Mouse (Mus musculus): ENCODE results near the gene Usp37. TPM values are rescaled to one million over a fixed set of nuclear protein-coding genes. Genes with fewer than 3 reads are reported as not detected.

Gene Usp37
- total and polyA plus RNA-seq, 2 experiments = 1.4 to 5.3 TPM

DNA sequence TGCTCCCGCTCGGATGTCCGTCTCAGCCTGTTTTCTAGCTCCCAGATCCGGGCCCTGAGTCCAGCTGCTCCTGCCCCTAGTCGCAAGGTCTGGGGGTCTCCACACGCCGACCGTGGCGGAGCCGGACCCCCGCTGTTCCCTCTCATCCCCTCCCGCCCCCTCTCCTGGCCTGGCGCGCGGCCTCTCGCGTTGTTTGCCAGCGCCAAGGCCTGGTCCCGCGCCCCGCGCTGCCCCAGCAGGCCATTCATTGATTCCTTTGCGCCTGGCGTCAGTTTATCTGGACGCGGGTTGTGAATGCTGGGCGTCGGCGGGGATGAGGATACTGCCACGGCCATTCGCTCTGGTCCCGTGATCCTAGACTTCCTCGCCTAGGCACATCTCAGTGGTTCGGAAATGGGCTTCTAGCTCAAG, 37.6 kb downstream of the Usp37 start:
- WGBS = under 1% methylated on average over 32 of the region's 34 CpGs
- Histone ChIP-seq H3K4me3 (ENCODE audit: insufficient read depth, low read depth, low read length) (peak overlapping the region; percentile 82), H3K9ac (ENCODE audit: low read depth, low read length) (peak overlapping the region; percentile 75), H3K36me3 (ENCODE audit: control insufficient read depth, insufficient read depth, low read length) (no peaks in the 10 kb centered on the region; the same call in 1 of the 2 replicates), H3K27me3 (ENCODE audit: control insufficient read depth, insufficient read depth, low read length) (no peaks in the 10 kb centered on the region), H3K4me1 (ENCODE audit: control insufficient read depth, insufficient read depth, low read length) (peaks cover 6% of the 10 kb centered on the region; the same call in 1 of the 2 replicates), H3K79me2 (ENCODE audit: control insufficient read depth, insufficient read depth, low read length) (peaks cover 14% of the 10 kb centered on the region; the same call in 1 of the 2 replicates), H3K27ac (replicated peaks; ENCODE audit: insufficient read depth, low read depth, low read length) (peak overlapping the region; percentile 90)
- peak; percentile 26 for DNase-seq (ENCODE audit: extremely low read depth, low read depth, low spot score)
- TF ChIP-seq POLR2A (IDR thresholded peaks at IDR 0.05; ENCODE audit: extremely low read depth, insufficient read depth, low read length) (no peak), CTCF (IDR thresholded peaks at IDR 0.05; ENCODE audit: low read depth, low read length) (no peak)

DNA sequence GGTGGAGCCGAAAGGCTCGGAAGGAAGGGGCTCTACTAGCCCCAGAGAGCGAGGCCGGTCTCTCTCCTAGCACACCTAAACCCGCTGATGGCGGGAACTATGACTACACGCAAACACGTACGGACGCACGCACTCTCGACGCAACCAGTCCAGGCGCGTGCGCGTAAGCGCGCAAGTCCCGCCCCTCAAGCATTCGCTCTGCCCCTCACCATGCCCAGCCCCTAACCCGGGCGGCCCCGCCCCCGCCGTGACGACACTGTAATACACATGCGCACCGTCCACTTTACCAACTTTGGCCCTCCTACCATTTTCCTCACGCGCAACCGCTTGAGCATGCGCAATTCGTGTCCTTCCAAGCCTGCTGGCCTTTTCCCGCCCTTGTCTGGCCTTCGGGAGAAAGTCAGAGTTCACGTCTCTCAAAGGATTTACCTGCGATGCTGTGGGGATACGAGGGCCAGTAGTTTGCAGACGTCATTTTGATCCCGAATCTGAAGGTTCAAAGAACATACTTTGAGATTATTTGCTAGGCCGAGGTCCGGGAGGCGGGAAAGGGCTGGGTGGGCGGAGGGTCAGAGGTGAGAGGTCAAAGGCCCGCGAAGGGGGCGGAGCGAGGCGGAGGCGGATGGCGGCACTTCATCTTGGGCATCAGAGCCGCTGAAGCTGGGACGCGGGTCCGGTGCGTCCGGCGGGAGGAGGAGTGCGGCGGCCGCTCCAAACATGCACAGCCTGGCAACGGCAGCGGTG, 38.2 kb downstream of the Usp37 start, which contains the start of gene Cnot9:
TSS of gene Cnot9 (plus strand) at position 338 of the 744 bp plus-strand sequence.
- H3K4me1 ChIP-seq (ENCODE audit: control insufficient read depth, insufficient read depth, low read length) = peaks cover 6% of the 10 kb centered on the region; the same call in 1 of the 2 replicates
- H3K79me2 ChIP-seq (ENCODE audit: control insufficient read depth, insufficient read depth, low read length) = peaks cover 14% of the 10 kb centered on the region; the same call in 1 of the 2 replicates
- no peaks in the 10 kb centered on the region; the same call in 1 of the 2 replicates for H3K36me3 ChIP-seq (ENCODE audit: control insufficient read depth, insufficient read depth, low read length)
- no peaks in the 10 kb centered on the region for H3K27me3 ChIP-seq (ENCODE audit: control insufficient read depth, insufficient read depth, low read length)
- peak; percentile 94 for DNase-seq (ENCODE audit: extremely low read depth, low read depth, low spot score)
- peak within 1 kb of the TSS; percentile 90 for H3K27ac ChIP-seq (replicated peaks; ENCODE audit: insufficient read depth, low read depth, low read length)
- under 1% methylated on average over 64 of the region's 64 CpGs for WGBS
- H3K9ac ChIP-seq (ENCODE audit: low read depth, low read length) = peak within 1 kb of the TSS; percentile 75
- peak within 1 kb of the TSS; percentile 82 for H3K4me3 ChIP-seq (ENCODE audit: insufficient read depth, low read depth, low read length)
- no peak for TF ChIP-seq CTCF (IDR thresholded peaks at IDR 0.05; ENCODE audit: low read depth, low read length)
- TF ChIP-seq POLR2A (IDR thresholded peaks at IDR 0.05; ENCODE audit: extremely low read depth, insufficient read depth, low read length) = peak; percentile 61

DNA sequence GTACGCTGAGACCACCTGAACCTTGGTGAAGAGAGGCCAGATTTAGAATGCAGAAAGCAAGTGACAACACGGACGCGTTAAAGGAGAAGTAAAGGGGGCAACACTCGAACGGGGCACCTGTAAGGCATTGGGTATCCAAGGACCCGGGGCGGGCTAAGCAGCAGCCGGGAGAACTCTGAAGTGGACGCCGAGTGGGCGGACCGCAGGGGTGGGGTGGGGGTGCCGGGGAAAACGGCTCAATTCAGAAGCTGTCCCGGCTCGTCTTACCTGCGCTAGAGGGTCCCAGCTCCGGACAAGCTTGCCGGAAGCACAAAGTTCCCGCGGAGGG, 38.7 kb downstream of the Usp37 start:
- H3K4me1 ChIP-seq (ENCODE audit: control insufficient read depth, insufficient read depth, low read length) = peaks cover 6% of the 10 kb centered on the region; the same call in 1 of the 2 replicates
- H3K27ac ChIP-seq (replicated peaks; ENCODE audit: insufficient read depth, low read depth, low read length) = no peak overlapping the region
- peaks cover 14% of the 10 kb centered on the region; the same call in 1 of the 2 replicates for H3K79me2 ChIP-seq (ENCODE audit: control insufficient read depth, insufficient read depth, low read length)
- H3K36me3 ChIP-seq (ENCODE audit: control insufficient read depth, insufficient read depth, low read length) = no peaks in the 10 kb centered on the region; the same call in 1 of the 2 replicates
- DNase-seq (ENCODE audit: extremely low read depth, low read depth, low spot score) = no peak
- TF ChIP-seq POLR2A (IDR thresholded peaks at IDR 0.05; ENCODE audit: extremely low read depth, insufficient read depth, low read length) (no peak), CTCF (IDR thresholded peaks at IDR 0.05; ENCODE audit: low read depth, low read length) (no peak)
- WGBS = under 1% methylated on average over 22 of the region's 22 CpGs
- peak overlapping the region; percentile 53 for H3K9ac ChIP-seq (ENCODE audit: low read depth, low read length)
- H3K27me3 ChIP-seq (ENCODE audit: control insufficient read depth, insufficient read depth, low read length) = no peaks in the 10 kb centered on the region
- H3K4me3 ChIP-seq (ENCODE audit: insufficient read depth, low read depth, low read length) = peak overlapping the region; percentile 70

DNA sequence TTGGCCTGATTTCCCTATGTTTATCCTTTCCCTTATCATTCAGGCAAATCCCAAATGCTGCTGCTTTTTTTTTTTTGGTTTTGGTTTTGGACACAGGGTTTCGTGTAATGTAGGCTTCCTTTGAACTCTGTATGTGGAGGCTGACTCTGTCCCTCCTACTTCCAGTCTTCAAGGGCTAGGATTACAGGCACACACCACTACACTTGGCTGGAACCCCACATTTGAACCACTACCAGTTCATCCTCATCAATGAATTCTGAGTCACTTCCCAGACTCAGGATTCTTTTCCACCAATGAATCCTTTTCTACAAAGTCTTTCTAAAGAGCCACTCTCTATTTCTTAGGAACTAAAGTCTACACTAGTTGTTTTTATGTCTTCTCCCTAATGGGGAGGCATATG, 43.0 kb downstream of the Usp37 start:
- peaks cover 4% of the 10 kb centered on the region for H3K36me3 ChIP-seq (ENCODE audit: control insufficient read depth, insufficient read depth, low read length)
- H3K27ac ChIP-seq (replicated peaks; ENCODE audit: insufficient read depth, low read depth, low read length) = no peak overlapping the region
- 32% methylated on average over 1 of the region's 1 CpGs for WGBS
- no peak overlapping the region for H3K9ac ChIP-seq (ENCODE audit: low read depth, low read length)
- H3K4me1 ChIP-seq (ENCODE audit: control insufficient read depth, insufficient read depth, low read length) = peaks cover 3% of the 10 kb centered on the region; the same call in 1 of the 2 replicates
- DNase-seq (ENCODE audit: extremely low read depth, low read depth, low spot score) = no peak
- no peak overlapping the region for H3K4me3 ChIP-seq (ENCODE audit: insufficient read depth, low read depth, low read length)
- no peaks in the 10 kb centered on the region for H3K27me3 ChIP-seq (ENCODE audit: control insufficient read depth, insufficient read depth, low read length)
- TF ChIP-seq POLR2A (IDR thresholded peaks at IDR 0.05; ENCODE audit: extremely low read depth, insufficient read depth, low read length) (no peak), CTCF (IDR thresholded peaks at IDR 0.05; ENCODE audit: low read depth, low read length) (no peak)
- peaks cover 7% of the 10 kb centered on the region; the same call in 1 of the 2 replicates for H3K79me2 ChIP-seq (ENCODE audit: control insufficient read depth, insufficient read depth, low read length)

DNA sequence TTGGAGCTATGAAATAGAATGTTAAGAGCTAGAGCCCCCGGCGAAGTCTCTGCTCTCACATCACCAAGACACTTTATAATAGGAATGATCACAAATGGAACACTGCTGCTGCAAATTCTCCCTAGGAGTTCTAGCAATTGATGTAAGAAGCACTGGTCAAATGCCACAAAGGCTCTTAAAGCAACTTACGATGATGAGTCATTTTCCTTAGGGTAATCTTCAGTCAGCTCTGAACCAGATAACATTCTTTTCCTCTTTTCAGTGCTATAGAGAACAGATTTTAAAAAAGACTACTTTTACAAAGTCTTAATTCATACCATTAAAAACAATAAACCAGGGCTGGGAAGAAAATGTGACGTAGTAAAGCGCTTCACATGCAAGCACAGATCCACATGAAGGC, 58.3 kb downstream of the Usp37 start:
- H3K36me3 ChIP-seq (ENCODE audit: control insufficient read depth, insufficient read depth, low read length) = peaks cover 63% of the 10 kb centered on the region
- no peak overlapping the region for H3K27ac ChIP-seq (replicated peaks; ENCODE audit: insufficient read depth, low read depth, low read length)
- no peak overlapping the region for H3K4me3 ChIP-seq (ENCODE audit: insufficient read depth, low read depth, low read length)
- no peaks in the 10 kb centered on the region for H3K79me2 ChIP-seq (ENCODE audit: control insufficient read depth, insufficient read depth, low read length)
- H3K9ac ChIP-seq (ENCODE audit: low read depth, low read length) = no peak overlapping the region
- WGBS = 97% methylated on average over 5 of the region's 5 CpGs
- no peaks in the 10 kb centered on the region for H3K4me1 ChIP-seq (ENCODE audit: control insufficient read depth, insufficient read depth, low read length)
- TF ChIP-seq POLR2A (IDR thresholded peaks at IDR 0.05; ENCODE audit: extremely low read depth, insufficient read depth, low read length) (no peak), CTCF (IDR thresholded peaks at IDR 0.05; ENCODE audit: low read depth, low read length) (no peak)
- H3K27me3 ChIP-seq (ENCODE audit: control insufficient read depth, insufficient read depth, low read length) = no peaks in the 10 kb centered on the region
- DNase-seq (ENCODE audit: extremely low read depth, low read depth, low spot score) = no peak

DNA sequence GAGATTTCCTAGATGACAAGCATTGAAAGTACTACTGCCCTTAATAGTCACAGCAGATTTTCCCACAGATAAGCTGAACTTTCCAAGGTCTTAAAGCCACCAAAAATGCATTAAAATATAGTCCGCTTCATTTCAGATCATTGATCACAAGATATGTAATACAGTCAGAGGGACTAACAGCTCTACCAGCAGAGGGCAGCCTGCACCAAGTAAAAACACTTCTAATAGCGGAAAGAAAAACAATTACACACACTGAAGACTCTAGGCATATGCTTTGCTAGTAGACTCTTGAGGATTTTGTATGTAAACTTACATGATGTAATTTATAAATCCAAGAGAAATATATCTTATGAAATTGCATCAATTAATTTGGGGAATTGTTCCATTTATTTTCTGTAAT, 83.8 kb downstream of the Usp37 start:
- 76% methylated on average over 2 of the region's 2 CpGs for WGBS
- no peak overlapping the region for H3K4me3 ChIP-seq (ENCODE audit: insufficient read depth, low read depth, low read length)
- H3K27me3 ChIP-seq (ENCODE audit: control insufficient read depth, insufficient read depth, low read length) = no peaks in the 10 kb centered on the region
- H3K79me2 ChIP-seq (ENCODE audit: control insufficient read depth, insufficient read depth, low read length) = no peaks in the 10 kb centered on the region
- DNase-seq (ENCODE audit: extremely low read depth, low read depth, low spot score) = peak; percentile 31
- H3K36me3 ChIP-seq (ENCODE audit: control insufficient read depth, insufficient read depth, low read length) = peaks cover 23% of the 10 kb centered on the region; the same call in 1 of the 2 replicates
- H3K9ac ChIP-seq (ENCODE audit: low read depth, low read length) = no peak overlapping the region
- no peaks in the 10 kb centered on the region for H3K4me1 ChIP-seq (ENCODE audit: control insufficient read depth, insufficient read depth, low read length)
- no peak overlapping the region for H3K27ac ChIP-seq (replicated peaks; ENCODE audit: insufficient read depth, low read depth, low read length)
- TF ChIP-seq POLR2A (IDR thresholded peaks at IDR 0.05; ENCODE audit: extremely low read depth, insufficient read depth, low read length) (no peak), CTCF (IDR thresholded peaks at IDR 0.05; ENCODE audit: low read depth, low read length) (no peak; the same call in 1 of the 2 replicates)

Measured in liver, adult 2 months (tissue).